ENCODE assay signal across 8 mouse cellular contexts in genomic region chr4:155172909-155173821, GRCm38 (mm10). TPM values are rescaled to one million over a fixed set of nuclear protein-coding genes. Genes with fewer than 3 reads are reported as not detected.
A peak's percentile ranks its signal among the peaks of the same experiment; 100 is the strongest.
DNase-seq lines count a peak whose midpoint lies in the region; ATAC-seq and TF ChIP-seq lines count a peak whose summit lies in the region.

No protein-coding gene starts in this region.

- no peaks in the 10 kb centered on the region for H3K27me3 ChIP-seq in intestine, embryonic 15.5 days (replicated peaks)
- H3K27me3 ChIP-seq in spleen, adult 2 months (ENCODE audit: control insufficient read depth, insufficient read depth, low read length) = no peaks in the 10 kb centered on the region

- peak overlapping the region; percentile 42 for H3K9ac ChIP-seq in intestine, embryonic 15.5 days

- peak overlapping the region; percentile 85 for H3K27ac ChIP-seq in cortical plate, adult 2 months (ENCODE audit: insufficient read depth, low read length)
- H3K27ac ChIP-seq in intestine, embryonic 15.5 days = peak overlapping the region; percentile 98
- peak overlapping the region; percentile 48; the same call in 1 of the 2 replicates for H3K27ac ChIP-seq in spleen, adult 2 months (ENCODE audit: insufficient read depth, low read length)

- H3K4me1 ChIP-seq in cortical plate, adult 2 months (ENCODE audit: control insufficient read depth, insufficient read depth, low read length) = peaks cover 43% of the 10 kb centered on the region
- peaks cover 81% of the 10 kb centered on the region for H3K4me1 ChIP-seq in intestine, embryonic 15.5 days (replicated peaks)
- peaks cover 37% of the 10 kb centered on the region for H3K4me1 ChIP-seq in spleen, adult 2 months (ENCODE audit: control insufficient read depth, insufficient read depth, insufficient read length)

- ATAC-seq in intestine, embryonic 15.5 days = peak; percentile 95
- no peak for ATAC-seq in inflammation-experienced regulatory T-cells, adult 6 months

- H3K4me2 ChIP-seq in intestine, embryonic 15.5 days (replicated peaks) = peak overlapping the region; percentile 54

- 16% methylated on average over 21 of the region's 21 CpGs for WGBS in intestine, embryonic 15.5 days
- 87% methylated on average over 21 of the region's 21 CpGs for WGBS in spleen, adult 2 months

- DNase-seq in adipocyte (ENCODE audit: low spot score) = peak; percentile 96
- DNase-seq in gastrocnemius, postnatal 14 days = peak; percentile 95
- DNase-seq in left cerebral cortex, postnatal 10 days (ENCODE audit: extremely low spot score in 1 of 2, low spot score in 2 of 2) = peak; percentile 63 to 95
- peak; percentile 94 for DNase-seq in mesoderm, embryonic 11.5 days (ENCODE audit: low read depth, low spot score)
- DNase-seq in spleen, adult 2 months (ENCODE audit: low read depth in 1 of 2, low spot score in 2 of 2) = peak in 1 of 2 experiments; percentile 26

- intact Hi-C loops in gastrocnemius, postnatal 14 days (cut with DNase I; ENCODE audit: low total_unique reads) = no loop called here
- intact Hi-C loops in left cerebral cortex, postnatal 10 days (cut with DNase I) = no loop called here

- no peak for TF ChIP-seq POLR2A in cortical plate, adult 2 months (IDR thresholded peaks at IDR 0.05; ENCODE audit: extremely low read depth, insufficient read depth, low read length)
- no peak for TF ChIP-seq POLR2A in spleen, adult 2 months (IDR thresholded peaks at IDR 0.05; ENCODE audit: low read depth, low read length)

- no peak overlapping the region for H3K4me3 ChIP-seq in cortical plate, adult 2 months (ENCODE audit: insufficient read depth, low read length)
- peak overlapping the region; percentile 19 for H3K4me3 ChIP-seq in intestine, embryonic 15.5 days (replicated peaks)
- H3K4me3 ChIP-seq in spleen, adult 2 months (ENCODE audit: extremely low read depth, insufficient read depth, insufficient read length) = no peak overlapping the region

- no peaks in the 10 kb centered on the region for H3K9me3 ChIP-seq in intestine, embryonic 15.5 days

- no peak for TF ChIP-seq CTCF in cortical plate, adult 2 months (IDR thresholded peaks at IDR 0.05; ENCODE audit: extremely low read depth, insufficient read depth, low read length)
- no peak for TF ChIP-seq CTCF in spleen, adult 2 months (IDR thresholded peaks at IDR 0.05; ENCODE audit: extremely low read depth, insufficient read depth, insufficient read length, insufficient replicate concordance)

- H3K36me3 ChIP-seq in intestine, embryonic 15.5 days = no peaks in the 10 kb centered on the region
- H3K36me3 ChIP-seq in spleen, adult 2 months (ENCODE audit: control insufficient read depth, insufficient read depth, low read length) = no peaks in the 10 kb centered on the region

RNA-seq across cellular contexts. Expression of gene Ski, which starts 49.2 kb away (rescaled TPM):
- polyA plus RNA-seq in cortical plate, adult 2 months (2012; rRNA removed) = 69.0 and 70.3 TPM in 2 replicates
- 10 to 100 TPM; 41.6 to 51.6 TPM for total RNA-seq in gastrocnemius, postnatal 14 days (2021)
- 13.3 and 13.8 TPM in 2 replicates for polyA plus RNA-seq in intestine, embryonic 15.5 days (2015; fragmentation: Nextera tagmentation; extraction: Ambion mirVana)
- total RNA-seq in left cerebral cortex, postnatal 10 days (2021) = 100 to 1,000 TPM; 108 to 111 TPM
- polyA plus RNA-seq in spleen, adult 2 months (2012; rRNA removed) = 32.2 and 40.6 TPM in 2 replicates
- polyA plus RNA-seq in inflammation-experienced regulatory T-cells, adult 6 months (2017; shearing (Covaris generic)) = 10 to 100 TPM; 10.7 to 26.8 (median 26.8) TPM

Comparison
In these comparisons a context has a peak if more than half of its experiments do, and no peak if none do; other contexts are left out.
1. H3K27ac ChIP-seq: peak in every context shown above with its lines; median percentile 98 in intestine, embryonic 15.5 days; 85 in cortical plate, adult 2 months; 48 in spleen, adult 2 months.